Mouse (Mus musculus): ENCODE data around the gene Tnp2. TPM values are rescaled to one million over a fixed set of nuclear protein-coding genes. Genes with fewer than 3 reads are reported as not detected.

The Tnp2 gene
- polyA plus RNA-seq, 1 experiment = not detected

- TF ChIP-seq CTCF (IDR thresholded peaks at IDR 0.05; ENCODE audit: borderline replicate concordance, insufficient read depth, low read length) (no peak), POLR2A (IDR thresholded peaks at IDR 0.05; ENCODE audit: low read depth, low read length) (no peak)
- H3K4me3 ChIP-seq (ENCODE audit: insufficient read depth, low read length) = no peak overlapping the region
- no peaks in the 10 kb centered on the region for H3K4me1 ChIP-seq (ENCODE audit: control insufficient read depth, insufficient read depth, low read length)
- H3K27ac ChIP-seq (ENCODE audit: insufficient read depth, low read length) = no peak overlapping the region
Observed at GRCm38 (mm10) chr16:10761182-10761581, 27.3 kb downstream of the Tnp2 start.

GRCm38 (mm10) chr16:10756168-10756567, 32.3 kb downstream of the Tnp2 start:
- H3K27ac ChIP-seq (ENCODE audit: insufficient read depth, low read length) = no peak overlapping the region
- TF ChIP-seq CTCF (IDR thresholded peaks at IDR 0.05; ENCODE audit: borderline replicate concordance, insufficient read depth, low read length) (no peak), POLR2A (IDR thresholded peaks at IDR 0.05; ENCODE audit: low read depth, low read length) (no peak)
- no peak overlapping the region for H3K4me3 ChIP-seq (ENCODE audit: insufficient read depth, low read length)
- peaks cover 9% of the 10 kb centered on the region for H3K4me1 ChIP-seq (ENCODE audit: control insufficient read depth, insufficient read depth, low read length)

GRCm38 (mm10) chr16:10754521-10755296, 33.8 kb downstream of the Tnp2 start:
- Histone ChIP-seq H3K4me1 (ENCODE audit: control insufficient read depth, insufficient read depth, low read length) (peaks cover 9% of the 10 kb centered on the region), H3K27ac (ENCODE audit: insufficient read depth, low read length) (no peak overlapping the region), H3K4me3 (ENCODE audit: insufficient read depth, low read length) (no peak overlapping the region)
- no peak for TF ChIP-seq CTCF (IDR thresholded peaks at IDR 0.05; ENCODE audit: borderline replicate concordance, insufficient read depth, low read length)
- no peak for TF ChIP-seq POLR2A (IDR thresholded peaks at IDR 0.05; ENCODE audit: low read depth, low read length)

GRCm38 (mm10) chr16:10749824-10750223, 38.6 kb downstream of the Tnp2 start:
- TF ChIP-seq POLR2A (IDR thresholded peaks at IDR 0.05; ENCODE audit: low read depth, low read length) (no peak), CTCF (IDR thresholded peaks at IDR 0.05; ENCODE audit: borderline replicate concordance, insufficient read depth, low read length) (no peak)
- peaks cover 9% of the 10 kb centered on the region for H3K4me1 ChIP-seq (ENCODE audit: control insufficient read depth, insufficient read depth, low read length)
- H3K27ac ChIP-seq (ENCODE audit: insufficient read depth, low read length) = no peak overlapping the region
- no peak overlapping the region for H3K4me3 ChIP-seq (ENCODE audit: insufficient read depth, low read length)

GRCm38 (mm10) chr16:10749226-10749625, 39.2 kb downstream of the Tnp2 start:
- H3K27ac ChIP-seq (ENCODE audit: insufficient read depth, low read length) = no peak overlapping the region
- TF ChIP-seq POLR2A (IDR thresholded peaks at IDR 0.05; ENCODE audit: low read depth, low read length) (no peak), CTCF (IDR thresholded peaks at IDR 0.05; ENCODE audit: borderline replicate concordance, insufficient read depth, low read length) (no peak)
- peaks cover 7% of the 10 kb centered on the region for H3K4me1 ChIP-seq (ENCODE audit: control insufficient read depth, insufficient read depth, low read length)
- no peak overlapping the region for H3K4me3 ChIP-seq (ENCODE audit: insufficient read depth, low read length)

- no peak overlapping the region for H3K4me3 ChIP-seq (ENCODE audit: insufficient read depth, low read length)
- no peak for TF ChIP-seq POLR2A (IDR thresholded peaks at IDR 0.05; ENCODE audit: low read depth, low read length)
- TF ChIP-seq CTCF (IDR thresholded peaks at IDR 0.05; ENCODE audit: borderline replicate concordance, insufficient read depth, low read length) = no peak
- peaks cover 3% of the 10 kb centered on the region; the same call in 1 of the 2 replicates for H3K4me1 ChIP-seq (ENCODE audit: control insufficient read depth, insufficient read depth, low read length)
- H3K27ac ChIP-seq (ENCODE audit: insufficient read depth, low read length) = no peak overlapping the region
Observed at GRCm38 (mm10) chr16:10741082-10741481, 47.4 kb downstream of the Tnp2 start.

- no peak for TF ChIP-seq POLR2A (IDR thresholded peaks at IDR 0.05; ENCODE audit: low read depth, low read length)
- no peak for TF ChIP-seq CTCF (IDR thresholded peaks at IDR 0.05; ENCODE audit: borderline replicate concordance, insufficient read depth, low read length)
- Histone ChIP-seq H3K4me3 (ENCODE audit: insufficient read depth, low read length) (no peak overlapping the region), H3K27ac (ENCODE audit: insufficient read depth, low read length) (no peak overlapping the region), H3K4me1 (ENCODE audit: control insufficient read depth, insufficient read depth, low read length) (peaks cover 3% of the 10 kb centered on the region; the same call in 1 of the 2 replicates)
Observed at GRCm38 (mm10) chr16:10739854-10740398, 48.5 kb downstream of the Tnp2 start.

- no peak overlapping the region for H3K27ac ChIP-seq (ENCODE audit: insufficient read depth, low read length)
- TF ChIP-seq POLR2A (IDR thresholded peaks at IDR 0.05; ENCODE audit: low read depth, low read length) (no peak), CTCF (IDR thresholded peaks at IDR 0.05; ENCODE audit: borderline replicate concordance, insufficient read depth, low read length) (no peak)
Observed at GRCm38 (mm10) chr16:10738866-10739265, 49.6 kb downstream of the Tnp2 start.

More at GRCm38 (mm10) chr16:10738866-10739265, 49.6 kb downstream of the Tnp2 start:
- Histone ChIP-seq H3K4me3 (ENCODE audit: insufficient read depth, low read length) (no peak overlapping the region), H3K4me1 (ENCODE audit: control insufficient read depth, insufficient read depth, low read length) (peaks cover 3% of the 10 kb centered on the region; the same call in 1 of the 2 replicates)

Other genes with a start within 250 kb of the Tnp2 start
- 13.3 and 17.1 TPM in 2 replicates for gene Dexi, start 245.6 kb downstream of the Tnp2 start, polyA plus RNA-seq (2011; ENCODE audit: insufficient read length, low read depth, missing spikeins)
- 16.1 and 23.0 TPM in 2 replicates for gene Clec16a, start 243.3 kb downstream of the Tnp2 start, polyA plus RNA-seq (2011; ENCODE audit: insufficient read length, low read depth, missing spikeins)
- 3.7 and 7.3 TPM in 2 replicates for gene Socs1, start 3.1 kb downstream of the Tnp2 start, polyA plus RNA-seq (2011; ENCODE audit: insufficient read length, low read depth, missing spikeins)
- gene Prm3, start 2.3 kb upstream of the Tnp2 start, polyA plus RNA-seq (2011; ENCODE audit: insufficient read length, low read depth, missing spikeins) = not detected in 2 replicates
- not detected in 2 replicates for gene Prm2, start 7.5 kb upstream of the Tnp2 start, polyA plus RNA-seq (2011; ENCODE audit: insufficient read length, low read depth, missing spikeins)
- gene Prm1, start 17.2 kb upstream of the Tnp2 start, polyA plus RNA-seq (2011; ENCODE audit: insufficient read length, low read depth, missing spikeins) = not detected in 2 replicates
- not detected in 2 replicates for gene Gm11172, start 24.3 kb upstream of the Tnp2 start, polyA plus RNA-seq (2011; ENCODE audit: insufficient read length, low read depth, missing spikeins)
- gene Rmi2, start 46.4 kb upstream of the Tnp2 start, polyA plus RNA-seq (2011; ENCODE audit: insufficient read length, low read depth, missing spikeins) = 1.1 and 1.9 TPM in 2 replicates